Mouse (Mus musculus): Measurements from ENCODE around the gene Ltbp3.

DNA sequence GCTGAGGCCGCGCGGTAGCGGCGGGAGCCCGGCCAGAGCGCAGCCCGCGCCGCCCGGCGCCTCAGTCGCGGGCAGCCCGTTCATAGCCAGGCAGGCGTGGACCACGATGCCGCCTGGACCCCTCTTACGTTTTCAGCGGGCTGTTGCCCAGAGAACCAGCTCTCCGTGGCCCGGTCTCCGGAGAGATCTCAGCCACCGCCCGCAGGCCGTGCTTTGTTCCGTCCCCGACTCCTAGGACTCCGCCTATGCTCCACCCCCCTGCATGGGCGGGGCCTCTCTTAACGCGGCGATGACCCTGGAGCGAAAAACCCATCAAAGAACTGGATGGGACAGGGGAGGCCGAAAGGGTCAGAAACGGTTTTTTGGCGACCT, 11.3 kb upstream of the Ltbp3 start, which contains the start of gene Fam89b:
- no peak for TF ChIP-seq CTCF (IDR thresholded peaks at IDR 0.05; ENCODE audit: low read depth)
- no peak for TF ChIP-seq EP300 (optimal IDR thresholded peaks at IDR 0.05)
